Mouse (Mus musculus): ENCODE measurements around the gene Nxph4. TPM values are rescaled to one million over a fixed set of nuclear protein-coding genes. Genes with fewer than 3 reads are reported as not detected.

The Nxph4 gene
- polyA plus RNA-seq, 1 experiment: 0.25 TPM

DNA sequence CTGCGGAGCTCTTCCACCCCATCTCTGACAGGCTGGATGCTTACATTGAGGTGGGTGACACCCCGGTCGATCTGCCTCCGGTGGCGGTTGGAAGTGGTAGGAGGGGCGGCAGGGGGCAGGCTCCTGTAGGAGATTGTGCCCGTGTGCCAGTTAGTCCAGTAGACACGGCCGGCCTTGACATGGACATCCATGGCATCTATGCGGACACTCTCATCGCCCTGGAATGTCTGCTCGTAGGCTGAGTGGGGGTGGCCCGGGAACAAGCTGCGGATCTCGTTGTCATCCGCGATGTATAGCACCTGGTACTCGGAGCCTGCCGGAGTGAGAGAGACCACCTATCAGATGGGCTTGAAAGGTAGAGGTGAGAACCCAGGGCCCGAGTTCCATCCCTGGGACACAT is 10.0 kb upstream of the Nxph4 start:
- DNase-seq (ENCODE audit: low read depth, low spot score): no peak
- 89% methylated on average over 20 of the region's 20 CpGs for WGBS

DNA sequence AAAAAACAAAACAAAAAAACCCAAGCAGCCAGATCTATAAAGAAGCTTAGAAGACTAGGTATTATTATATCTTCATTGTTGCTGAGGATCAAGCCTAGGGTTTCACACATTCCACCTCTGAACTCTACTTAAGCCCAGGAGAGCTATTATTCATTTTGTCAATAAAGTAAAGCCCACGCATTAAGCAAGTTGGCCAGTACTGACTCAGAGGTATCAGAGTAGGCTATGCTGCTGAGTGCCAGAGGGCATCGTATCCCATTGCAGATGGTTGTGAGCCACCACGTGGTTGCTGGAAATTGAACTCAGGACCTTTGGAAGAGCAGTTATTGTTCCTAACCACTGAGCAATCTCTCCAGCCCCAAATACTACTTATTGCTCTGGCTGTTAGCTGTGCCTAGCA is 9.6 kb upstream of the Nxph4 start:
- WGBS: 83% methylated on average over 3 of the region's 3 CpGs

DNA sequence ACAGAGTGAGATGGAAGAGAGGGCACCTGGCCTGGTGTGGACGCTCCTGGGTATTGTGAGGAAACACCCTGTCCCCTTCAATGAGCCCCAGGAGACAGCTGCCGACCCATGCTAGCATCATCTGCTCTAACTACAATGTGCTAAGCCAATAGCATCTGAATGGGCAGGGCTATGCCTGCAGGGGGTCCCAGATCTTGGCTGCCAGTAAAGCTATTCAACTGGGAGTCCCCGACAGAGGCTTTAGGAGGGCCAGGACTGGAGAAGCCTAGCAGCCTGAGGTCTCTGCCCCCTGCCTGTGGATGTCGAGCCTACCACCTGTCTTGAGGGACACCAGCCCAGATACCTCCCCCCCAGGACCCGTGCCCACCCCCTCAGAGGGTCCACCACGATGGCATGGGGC is 8.4 kb upstream of the Nxph4 start:
- no peak for DNase-seq (ENCODE audit: low read depth, low spot score)
- WGBS: 69% methylated on average over 6 of the region's 6 CpGs

More for the DNA sequence above, 9.6 kb upstream of the Nxph4 start:
- no peak for DNase-seq (ENCODE audit: low read depth, low spot score)

DNA sequence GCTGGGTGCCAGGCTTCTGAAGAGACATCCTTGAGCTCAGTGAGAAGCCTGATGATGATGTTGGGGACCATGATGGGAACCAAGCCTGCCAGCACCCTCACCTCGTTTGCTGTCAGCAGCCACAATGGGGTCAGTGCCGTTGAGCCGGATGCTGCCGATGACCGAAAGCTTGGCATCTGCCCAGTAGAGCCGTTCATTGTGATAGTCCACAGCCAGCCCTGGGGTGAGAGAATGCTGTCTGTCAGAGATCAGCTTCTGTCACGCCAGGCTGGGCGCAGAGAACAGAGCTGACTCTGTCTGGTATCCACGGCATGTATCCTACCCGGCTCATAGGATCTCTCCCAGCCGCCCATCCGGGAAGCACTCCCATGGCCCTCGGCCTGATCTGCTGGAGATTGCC is 7.7 kb upstream of the Nxph4 start:
- 87% methylated on average over 13 of the region's 13 CpGs for WGBS
- DNase-seq (ENCODE audit: low read depth, low spot score): no peak

GRCm38 (mm10) chr10:127541510-127541909 is 7.2 kb upstream of the Nxph4 start:
- DNase-seq (ENCODE audit: low read depth, low spot score): no peak
- WGBS: 88% methylated on average over 8 of the region's 8 CpGs

DNA sequence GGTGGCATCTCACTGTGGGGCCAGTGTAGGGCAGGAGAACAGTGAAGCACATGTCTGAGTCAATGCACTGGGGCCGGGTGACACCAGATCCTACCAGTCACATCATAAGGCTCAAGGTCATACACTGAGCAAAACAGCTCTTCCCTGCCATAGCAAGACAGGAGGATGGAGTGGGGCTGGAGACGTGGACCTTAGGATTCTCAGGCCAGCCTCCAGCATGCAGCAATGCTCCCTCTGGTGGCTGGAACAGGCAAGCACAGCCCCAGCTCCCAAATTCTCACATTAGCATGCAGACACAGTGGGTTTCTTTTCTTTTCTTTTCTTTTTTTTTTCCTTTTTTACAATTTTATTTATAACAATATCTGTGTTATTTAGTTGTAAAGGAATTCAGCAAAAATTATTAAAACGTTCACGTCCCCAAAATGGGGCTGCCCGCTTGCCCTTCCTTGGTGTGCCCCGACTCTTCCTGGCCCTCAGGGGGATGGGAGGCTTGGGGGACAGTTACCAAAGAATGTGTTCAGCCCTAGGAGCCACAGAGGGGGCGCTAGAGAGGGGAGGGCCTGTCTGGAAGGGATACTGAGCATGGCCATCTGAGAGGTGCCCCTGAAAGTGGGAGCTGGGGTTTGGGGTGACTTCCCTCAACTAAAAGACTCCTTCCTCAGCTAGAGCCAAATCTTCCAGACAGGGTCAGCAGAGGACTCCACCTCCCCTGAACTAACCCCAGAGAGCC is 3.7 kb upstream of the Nxph4 start:
- 34% methylated on average over 7 of the region's 7 CpGs for WGBS
- no peak for DNase-seq (ENCODE audit: low read depth, low spot score)

- WGBS: 16% methylated on average over 8 of the region's 8 CpGs
- no peak for DNase-seq (ENCODE audit: low read depth, low spot score)
These were observed 2.4 kb upstream of the Nxph4 start for GRCm38 (mm10) chr10:127536586-127537314.

DNA sequence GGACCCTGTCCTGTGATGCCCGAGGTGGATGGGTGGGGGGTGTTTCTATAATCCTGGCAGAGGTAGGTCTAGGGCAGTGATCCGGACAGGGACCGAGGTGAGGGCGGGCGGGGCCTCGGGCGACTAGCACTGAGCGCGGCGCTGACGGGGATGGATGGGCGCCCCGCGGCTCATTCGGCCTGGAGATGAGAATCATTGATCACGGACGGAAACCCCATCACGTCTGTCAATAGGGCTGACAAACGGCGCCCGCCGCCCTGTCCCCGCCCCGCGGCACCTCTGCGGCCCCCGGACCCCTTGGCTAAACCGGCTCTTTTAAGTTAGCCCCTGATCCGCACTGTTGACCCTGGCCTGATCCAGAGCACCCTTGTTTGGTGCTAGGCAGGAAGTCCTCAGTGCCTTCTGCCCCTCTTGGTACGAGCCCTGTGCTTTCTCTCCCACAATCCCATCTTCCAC is 598 bp upstream of the Nxph4 start:
- WGBS: 3% methylated on average over 30 of the region's 30 CpGs
- no peak for DNase-seq (ENCODE audit: low read depth, low spot score)

DNA sequence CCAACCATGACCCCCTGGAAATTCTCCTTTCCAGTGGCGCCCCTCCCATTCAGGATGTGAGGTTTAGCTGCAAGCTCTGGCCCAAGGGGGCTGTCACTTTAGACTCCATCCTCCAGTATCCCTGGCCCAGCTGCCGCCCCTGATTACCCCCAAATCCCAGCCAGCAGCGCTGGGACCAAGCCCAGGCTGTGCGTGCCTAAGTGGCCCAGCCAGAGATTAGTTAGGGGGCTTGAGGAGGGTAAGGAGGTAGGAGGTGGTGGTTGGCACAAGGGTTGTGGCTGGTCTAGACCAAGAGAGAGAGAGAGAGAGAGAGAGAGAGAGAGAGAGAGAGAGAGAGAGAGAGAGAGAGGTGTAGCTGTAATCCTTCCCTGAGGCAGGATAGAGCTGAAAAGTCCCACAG is 2.8 kb downstream of the Nxph4 start:
- DNase-seq (ENCODE audit: low read depth, low spot score): no peak
- WGBS: 17% methylated on average over 4 of the region's 4 CpGs

DNA sequence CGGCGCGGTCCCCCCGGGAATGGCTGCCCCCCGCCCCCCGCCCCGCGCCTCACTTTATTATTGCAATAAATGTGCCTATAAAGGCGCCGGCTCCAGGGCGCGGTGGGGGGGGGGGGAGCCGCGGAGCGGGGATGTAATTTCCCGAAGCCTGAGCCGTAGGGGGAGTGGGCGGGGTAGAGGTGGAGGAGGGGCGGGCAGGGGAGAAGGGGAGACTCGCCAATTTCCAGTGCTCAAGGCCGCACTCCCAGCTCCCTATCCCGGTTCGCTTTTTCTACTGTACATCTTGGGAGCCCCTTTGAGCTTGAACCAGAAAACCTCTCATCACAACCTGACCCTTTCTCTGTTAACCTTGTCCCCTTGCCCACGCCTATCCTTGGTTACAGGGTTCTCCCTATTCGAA is 3.4 kb downstream of the Nxph4 start:
- no peak for DNase-seq (ENCODE audit: low read depth, low spot score)
- 3% methylated on average over 25 of the region's 25 CpGs for WGBS

DNA sequence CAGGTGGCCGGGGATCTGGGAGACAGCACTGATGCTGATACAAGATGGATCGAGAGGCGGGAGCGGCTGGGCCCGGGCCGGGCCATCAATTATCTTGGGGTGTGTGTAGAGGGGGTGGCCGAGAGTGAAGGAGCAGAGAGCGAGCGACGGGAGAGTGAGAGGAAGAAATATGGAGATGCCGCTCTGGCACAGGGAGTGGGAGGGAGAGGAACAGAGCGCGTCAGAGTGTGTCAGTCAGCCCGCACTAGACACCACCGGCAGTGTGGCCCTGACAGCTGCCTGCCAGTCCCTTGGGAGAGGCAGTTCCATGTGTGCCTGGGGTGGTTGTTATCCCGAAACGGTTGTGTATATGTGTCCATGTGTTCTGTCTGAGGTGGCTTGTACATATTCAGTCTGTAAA is 6.9 kb downstream of the Nxph4 start:
- WGBS: 13% methylated on average over 17 of the region's 17 CpGs
- no peak for DNase-seq (ENCODE audit: low read depth, low spot score)

DNA sequence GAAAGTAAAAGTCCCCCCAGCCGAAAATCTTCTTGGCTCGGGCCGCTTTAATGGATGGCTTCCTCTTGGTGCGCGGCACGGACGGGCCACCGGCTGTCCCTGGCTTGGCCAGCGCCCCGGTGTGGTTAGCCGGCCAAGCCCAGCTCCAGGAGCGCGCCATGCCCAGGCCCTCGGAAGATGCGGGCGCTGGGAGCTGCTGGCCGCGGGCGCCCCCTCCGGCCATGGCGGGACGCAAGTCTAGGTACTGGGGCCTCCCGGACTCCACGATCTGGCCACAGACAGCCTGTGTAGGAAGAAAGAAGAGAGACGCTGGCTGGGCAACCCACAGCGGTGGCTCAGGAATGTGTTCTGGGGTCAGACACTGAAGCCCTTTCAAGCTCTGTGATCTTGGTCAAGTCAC is 7.7 kb downstream of the Nxph4 start:
- no peak for DNase-seq (ENCODE audit: low read depth, low spot score)
- WGBS: 4% methylated on average over 26 of the region's 26 CpGs

DNA sequence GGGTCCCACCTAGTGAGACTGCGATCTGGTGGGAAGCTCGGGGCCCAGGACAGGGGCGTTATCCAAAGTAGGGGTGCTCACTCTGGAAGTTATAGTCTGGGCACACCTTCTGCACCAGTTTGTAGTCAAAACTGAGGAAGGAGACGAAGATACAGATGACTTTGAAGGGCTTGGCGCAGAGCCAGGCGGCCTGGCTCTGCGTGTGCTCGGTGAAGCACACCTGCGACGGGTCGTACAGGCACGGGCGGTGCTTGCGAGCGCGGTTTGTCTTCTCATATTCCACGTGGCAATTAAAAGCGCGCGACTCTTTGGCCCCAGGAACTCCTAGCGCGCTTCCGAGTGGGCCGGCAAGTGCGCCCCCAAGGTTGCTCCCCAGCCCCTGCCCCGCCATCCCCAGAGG is 8.3 kb downstream of the Nxph4 start:
- DNase-seq (ENCODE audit: low read depth, low spot score): no peak
- WGBS: 3% methylated on average over 26 of the region's 26 CpGs

GRCm38 (mm10) chr10:127524646-127525255 is 9.6 kb downstream of the Nxph4 start:
- no peak for DNase-seq (ENCODE audit: low read depth, low spot score)
- WGBS: 21% methylated on average over 23 of the region's 23 CpGs

DNA sequence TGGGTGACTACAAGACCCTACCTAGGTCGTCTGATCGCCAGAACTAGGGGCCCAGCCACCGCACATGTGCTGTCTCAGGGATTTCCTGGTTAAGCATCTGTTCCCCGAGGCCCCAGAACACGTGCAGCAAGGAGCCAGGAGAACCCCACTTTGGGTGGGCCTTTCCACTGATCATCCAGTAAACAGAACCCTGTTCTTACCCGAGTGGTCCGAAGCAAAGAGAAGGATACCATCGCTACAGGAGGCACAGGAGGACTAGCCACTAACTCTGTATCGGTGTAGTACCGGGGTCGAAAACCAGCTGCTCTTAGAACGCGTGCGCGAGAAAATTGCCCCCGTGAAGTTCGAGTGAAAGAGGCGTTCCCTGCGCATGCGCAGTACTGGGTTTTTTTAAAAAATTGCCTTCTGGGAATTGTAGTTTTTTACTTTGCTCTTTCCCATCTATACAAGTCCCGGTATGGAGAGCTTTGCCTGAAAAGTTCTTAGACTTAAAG is 12.2 kb downstream of the Nxph4 start, which contains the start of gene Shmt2:
Gene Shmt2, minus strand, starts transcription at position 357 of the 494 bp plus-strand sequence.
- WGBS: under 1% methylated on average over 21 of the region's 21 CpGs
- peak; percentile 67 for DNase-seq (ENCODE audit: low read depth, low spot score)

DNA sequence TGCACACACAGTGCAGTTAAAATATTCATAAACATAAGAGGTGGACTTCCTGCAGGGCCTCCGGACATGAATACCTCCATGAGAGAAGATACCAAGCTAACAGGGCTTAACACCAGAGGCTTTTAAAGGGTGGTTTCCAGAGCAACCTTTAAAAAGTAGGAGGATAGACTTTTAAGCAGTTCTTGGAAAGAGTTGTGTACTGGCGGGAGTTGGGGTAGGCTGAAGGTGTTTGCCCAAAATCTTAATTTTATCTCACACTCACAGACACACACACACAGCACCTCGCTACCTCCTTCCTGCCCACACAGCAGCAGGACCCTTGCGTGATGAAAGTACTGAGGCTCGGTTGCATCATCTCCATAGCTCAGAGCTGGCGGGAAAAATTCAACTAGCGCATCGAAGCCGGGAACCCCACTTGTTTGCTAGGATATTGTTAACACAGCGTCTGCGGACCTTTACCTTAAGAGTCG is 12.7 kb downstream of the Nxph4 start:
- DNase-seq (ENCODE audit: low read depth, low spot score): no peak
- 5% methylated on average over 12 of the region's 12 CpGs for WGBS

GRCm38 (mm10) chr10:127520714-127521357 is 13.5 kb downstream of the Nxph4 start:
- 93% methylated on average over 20 of the region's 20 CpGs for WGBS
- no peak for DNase-seq (ENCODE audit: low read depth, low spot score)

DNA sequence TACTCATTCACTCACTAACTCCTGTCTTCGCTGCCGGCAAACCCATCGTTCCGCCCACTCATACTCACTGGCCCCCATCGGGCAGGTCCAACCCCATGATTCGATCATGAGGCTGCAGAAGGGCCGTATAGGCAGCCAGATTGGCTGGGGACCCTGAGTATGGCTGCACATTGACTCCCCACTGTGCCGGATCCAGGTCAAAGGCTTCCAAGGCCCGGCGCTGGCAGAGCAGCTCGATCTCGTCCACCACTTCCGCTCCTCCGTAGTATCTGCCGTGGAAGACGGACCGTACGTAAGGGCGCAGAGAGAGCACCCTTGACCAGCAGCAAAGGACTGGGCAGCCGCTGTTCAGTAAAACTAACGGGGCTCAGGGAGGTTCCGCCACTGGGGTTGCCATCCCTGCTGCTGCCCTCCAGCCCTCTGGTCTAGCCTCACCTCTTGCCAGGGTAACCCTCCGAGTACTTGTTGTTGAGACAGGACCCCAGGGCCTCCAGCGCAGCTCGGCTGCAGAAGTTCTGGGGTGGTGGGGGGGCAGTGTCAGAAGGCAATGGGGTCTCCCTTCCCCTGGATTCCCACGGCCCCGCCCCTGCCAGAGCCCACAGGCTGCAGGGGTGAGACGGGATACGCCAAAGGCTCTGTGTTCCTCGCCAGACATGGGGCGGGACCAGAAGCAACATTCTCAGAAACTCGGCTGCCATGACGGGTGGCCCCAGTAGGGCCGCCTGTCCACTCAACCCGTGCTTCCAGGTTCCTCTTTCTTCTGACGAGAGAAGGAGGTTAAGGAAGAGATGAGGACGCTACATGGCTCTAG is 14.3 kb downstream of the Nxph4 start:
- 96% methylated on average over 37 of the region's 37 CpGs for WGBS
- DNase-seq (ENCODE audit: low read depth, low spot score): no peak

GRCm38 (mm10) chr10:127519041-127519701 is 15.2 kb downstream of the Nxph4 start:
- DNase-seq (ENCODE audit: low read depth, low spot score): no peak
- 93% methylated on average over 25 of the region's 26 CpGs for WGBS

Measured in large intestine, adult 2 months (tissue).